Mouse (Mus musculus) olfactory bulb, adult 2 months (tissue): ENCODE data around the gene March11. TPM values are rescaled to one million over a fixed set of nuclear protein-coding genes. Genes with fewer than 3 reads are reported as not detected.

Experiments
- H3K27ac ChIP-seq: fragments of 200-500 bp; 2 replicates; pipeline ENCODE4 v1.5.1; 2012; ENCODE audit warnings: low read depth, low read length; ENCODE audit not compliant: insufficient read depth
- H3K4me1 ChIP-seq: fragments of 200-500 bp; 2 replicates; pipeline ENCODE4 v1.6.1; 2012; ENCODE audit warnings: low read length; ENCODE audit not compliant: control insufficient read depth, insufficient read depth
- H3K4me3 ChIP-seq: fragments of 200-500 bp; 2 replicates; pipeline ENCODE4 v1.5.1; 2012; ENCODE audit warnings: mild to moderate bottlenecking, low read depth, low read length, moderate library complexity; ENCODE audit not compliant: insufficient read depth
- CTCF ChIP-seq: fragments of 200-500 bp; IDR thresholded peaks from 2 replicates; pipeline ENCODE4 v1.5.1; 2012; ENCODE audit warnings: low read depth, mild to moderate bottlenecking, low read length, moderate library complexity; ENCODE audit not compliant: insufficient read depth
- POLR2A ChIP-seq: fragments of 200-500 bp; IDR thresholded peaks from 2 replicates; pipeline ENCODE4 v1.6.1; 2012; ENCODE audit warnings: mild to moderate bottlenecking, low read depth, low read length, moderate library complexity; ENCODE audit not compliant: insufficient read depth
- WGBS: fragments of 180-500 bp; shearing (Covaris S2); methylation state at CpG from one replicate; pipeline ENCODE4 v1.1.7; 2018; 5-methylcytosine and 5-hydroxymethylcytosine counted together
- polyA plus RNA-seq: library from polyadenylated mRNA; stranded (reverse); fragments of >200 nt; gene quantifications from 2 replicates; pipeline ENCODE4 v1.2.4, GENCODE M21; 2012; ENCODE audit warnings: low replicate concordance; ENCODE audit not compliant: missing spikeins, insufficient read depth, insufficient read length

Gene March11
- polyA plus RNA-seq, 1 experiment, result not detected

DNA sequence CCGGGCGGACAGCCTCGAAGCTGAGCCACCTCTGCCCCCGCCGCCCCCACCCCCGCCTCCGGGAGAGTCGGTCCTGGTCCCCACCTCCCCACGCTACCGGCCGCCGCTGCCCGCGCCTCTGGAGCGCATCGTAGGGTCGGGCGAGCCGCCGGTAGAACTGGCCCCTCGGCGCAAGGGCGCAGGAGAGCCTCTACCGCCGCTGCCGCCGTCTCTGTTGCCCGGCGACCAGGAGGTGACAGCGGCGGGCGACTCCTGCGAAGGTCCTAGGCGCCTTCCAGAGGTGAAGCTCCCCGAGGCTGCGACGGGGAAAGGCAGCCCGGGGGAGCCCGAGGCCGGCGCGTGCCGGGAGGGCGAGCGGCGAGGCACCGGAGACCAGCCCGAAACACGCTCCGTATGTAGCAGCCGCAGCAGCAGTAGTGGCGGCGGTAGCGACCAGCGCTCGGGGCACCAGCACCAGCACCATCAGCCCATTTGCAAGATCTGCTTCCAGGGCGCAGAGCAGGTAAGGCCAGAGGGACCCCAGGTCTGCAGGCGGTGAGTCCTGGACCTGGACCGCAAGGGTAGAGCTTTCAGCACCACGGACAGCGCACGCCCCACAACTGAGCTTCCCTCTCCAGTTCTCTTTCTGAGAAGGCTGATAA, 563 bp downstream of the March11 start:
- Histone ChIP-seq H3K4me3 (peak overlapping the region; percentile 68), H3K4me1 (no peaks in the 10 kb centered on the region), H3K27ac (peak overlapping the region; percentile 30; the same call in 1 of the 2 replicates)
- no peak for TF ChIP-seq POLR2A
- TF ChIP-seq CTCF, result no peak
- under 1% methylated on average over 62 of the region's 62 CpGs for WGBS

DNA sequence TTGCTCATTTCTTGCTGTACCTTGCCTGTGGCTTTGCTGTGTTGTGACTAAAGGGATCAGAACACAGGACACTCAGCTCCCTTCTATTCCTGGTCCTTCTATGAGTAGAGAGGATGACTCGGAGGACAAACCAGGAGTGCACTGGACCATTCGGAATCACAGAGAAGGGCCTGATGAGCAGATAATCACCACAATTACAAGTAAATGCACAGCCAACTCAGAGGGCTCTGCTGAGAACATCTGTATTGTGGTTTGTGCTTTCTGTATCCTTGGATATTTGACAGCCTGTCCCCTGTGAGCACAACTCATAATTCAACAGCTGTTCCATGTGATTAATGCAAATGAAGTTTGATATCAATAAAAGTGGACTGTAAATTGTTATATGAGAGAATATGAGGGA, 11.0 kb downstream of the March11 start:
- H3K27ac ChIP-seq, result no peak overlapping the region
- WGBS, result 40% methylated on average over 2 of the region's 2 CpGs
- no peak overlapping the region for H3K4me3 ChIP-seq
- no peak for TF ChIP-seq POLR2A
- TF ChIP-seq CTCF, result no peak
- no peaks in the 10 kb centered on the region for H3K4me1 ChIP-seq

DNA sequence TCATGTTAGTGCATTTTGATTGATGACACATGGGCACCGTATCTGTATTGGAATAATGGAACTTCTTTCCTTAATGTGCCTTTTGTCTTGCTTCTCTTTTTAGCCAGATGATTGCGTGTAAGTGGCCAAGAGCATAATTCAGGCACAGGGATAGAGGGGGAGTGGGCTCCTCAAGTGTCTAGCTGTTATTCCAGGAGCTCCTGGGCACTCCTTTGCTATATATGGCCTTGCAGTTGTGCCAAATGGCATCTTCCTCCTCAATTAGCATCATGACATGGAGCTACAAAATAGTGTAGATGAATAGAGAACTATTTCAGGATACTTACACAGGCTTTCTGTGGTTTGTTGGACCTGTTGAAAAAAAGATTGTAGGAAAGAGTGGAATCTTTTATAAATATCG, 11.6 kb downstream of the March11 start:
- WGBS, result 76% methylated on average over 3 of the region's 3 CpGs
- Histone ChIP-seq H3K27ac (no peak overlapping the region), H3K4me3 (no peak overlapping the region), H3K4me1 (no peaks in the 10 kb centered on the region)
- no peak for TF ChIP-seq CTCF
- no peak for TF ChIP-seq POLR2A

DNA sequence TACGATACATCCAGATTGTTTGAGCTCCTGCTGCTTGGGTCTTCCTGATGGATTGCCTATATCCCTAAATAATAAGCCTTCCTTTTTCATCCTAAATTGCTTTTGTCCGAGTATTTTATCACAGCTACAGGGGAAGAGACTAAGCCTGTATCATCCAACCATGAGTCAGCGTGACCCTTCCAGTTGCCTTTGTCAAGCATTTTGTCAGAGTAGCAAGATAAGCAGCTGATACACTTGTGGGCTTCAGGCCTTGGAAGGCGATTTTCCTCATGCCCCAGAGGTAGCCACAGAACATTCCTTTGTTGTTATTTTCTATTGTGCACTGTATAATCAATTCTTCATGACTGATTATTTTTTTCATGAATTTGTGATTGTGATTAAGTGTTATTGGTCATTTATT, 14.0 kb downstream of the March11 start:
- no peak overlapping the region for H3K4me3 ChIP-seq
- 85% methylated on average over 4 of the region's 4 CpGs for WGBS
- TF ChIP-seq POLR2A (no peak), CTCF (no peak)
- H3K27ac ChIP-seq, result no peak overlapping the region
- no peaks in the 10 kb centered on the region for H3K4me1 ChIP-seq

DNA sequence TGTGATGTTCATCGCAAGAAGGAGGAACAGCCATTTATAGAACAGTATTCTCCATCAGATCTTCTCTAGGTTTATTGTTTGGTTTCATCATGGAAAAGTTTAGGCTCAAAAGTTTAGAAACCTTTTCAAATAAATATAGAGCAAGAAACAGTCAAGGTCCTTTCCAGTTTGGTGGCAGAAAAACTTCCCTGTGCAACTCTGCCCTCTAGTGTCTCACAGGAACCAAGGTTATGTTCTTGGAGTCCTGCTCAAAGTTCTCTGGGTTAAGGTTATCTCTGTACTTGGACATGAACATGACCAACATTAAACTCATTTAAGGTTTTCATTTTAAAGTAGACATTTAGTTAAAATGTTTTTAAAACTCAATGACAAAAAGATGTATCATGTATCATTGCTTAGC, 18.3 kb downstream of the March11 start:
- TF ChIP-seq POLR2A (no peak), CTCF (no peak)
- Histone ChIP-seq H3K27ac (no peak overlapping the region), H3K4me1 (no peaks in the 10 kb centered on the region), H3K4me3 (no peak overlapping the region)
- 78% methylated on average over 1 of the region's 1 CpGs for WGBS

DNA sequence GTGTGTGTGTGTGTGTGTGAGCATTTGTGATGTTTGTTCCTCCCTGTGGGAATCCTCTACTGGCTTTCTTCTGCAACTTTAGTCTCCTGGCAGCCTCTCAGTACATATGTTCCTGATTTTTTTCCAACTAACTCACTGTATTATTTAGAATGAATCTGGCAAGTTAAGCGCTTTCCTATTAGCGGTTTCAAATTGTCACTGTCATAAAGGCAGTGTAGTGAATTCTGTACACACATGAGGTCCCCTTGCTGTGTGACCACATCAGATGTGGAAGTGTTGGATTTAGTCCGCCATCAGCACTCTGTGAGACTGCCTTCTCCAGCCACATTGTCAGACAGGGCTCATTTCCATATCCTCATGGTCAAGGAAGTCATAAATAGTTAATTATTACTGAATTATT, 26.9 kb downstream of the March11 start:
- H3K4me3 ChIP-seq, result no peak overlapping the region
- WGBS, result 89% methylated on average over 3 of the region's 3 CpGs

DNA sequence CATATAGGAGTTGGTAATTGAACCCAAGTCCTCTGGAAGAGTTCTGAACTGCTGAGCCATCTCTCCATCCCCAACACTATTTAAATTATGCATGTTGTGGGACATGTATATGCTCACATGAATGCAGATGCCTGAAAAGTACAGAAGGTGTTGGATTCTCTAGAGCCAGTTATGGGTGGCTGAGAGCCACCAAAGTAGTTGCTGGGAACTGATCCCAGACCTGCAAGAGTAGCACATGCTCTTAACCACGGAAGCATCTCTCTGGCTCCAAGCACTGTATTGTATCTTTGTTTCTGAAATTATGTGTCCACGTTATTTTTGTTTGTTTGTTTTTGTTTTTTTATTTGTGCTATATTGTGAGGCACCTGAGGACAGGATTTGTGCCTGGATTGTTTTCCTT, 28.9 kb downstream of the March11 start:
- Histone ChIP-seq H3K4me3 (no peak overlapping the region), H3K27ac (no peak overlapping the region), H3K4me1 (no peaks in the 10 kb centered on the region)
- WGBS, result 87% methylated on average over 2 of the region's 2 CpGs
- TF ChIP-seq POLR2A, result no peak
- no peak for TF ChIP-seq CTCF

More for the DNA sequence above, 26.9 kb downstream of the March11 start:
- TF ChIP-seq POLR2A, result no peak
- TF ChIP-seq CTCF, result no peak
- Histone ChIP-seq H3K27ac (no peak overlapping the region), H3K4me1 (no peaks in the 10 kb centered on the region)

DNA sequence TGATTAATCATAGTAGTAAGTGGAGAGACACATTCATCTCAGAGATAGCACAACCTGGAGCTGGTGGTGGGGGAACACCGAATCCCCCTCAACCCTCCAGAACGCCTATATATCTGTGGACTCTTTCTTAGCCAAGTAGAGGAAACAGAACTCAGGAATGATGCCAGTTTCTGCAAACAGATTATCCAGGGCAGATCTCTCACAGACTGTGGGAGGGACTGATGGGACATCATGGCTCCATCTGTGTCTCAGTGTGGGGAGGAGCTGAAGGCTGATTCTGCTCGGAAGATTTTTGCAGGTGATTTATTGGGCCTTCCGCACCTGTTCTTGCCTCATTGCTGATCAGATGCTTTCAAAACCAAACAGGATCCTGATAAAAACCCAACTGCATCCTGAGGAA, 29.5 kb downstream of the March11 start:
- TF ChIP-seq CTCF, result no peak
- no peak for TF ChIP-seq POLR2A
- H3K4me3 ChIP-seq, result no peak overlapping the region
- WGBS, result 80% methylated on average over 4 of the region's 4 CpGs
- H3K27ac ChIP-seq, result no peak overlapping the region
- no peaks in the 10 kb centered on the region for H3K4me1 ChIP-seq

DNA sequence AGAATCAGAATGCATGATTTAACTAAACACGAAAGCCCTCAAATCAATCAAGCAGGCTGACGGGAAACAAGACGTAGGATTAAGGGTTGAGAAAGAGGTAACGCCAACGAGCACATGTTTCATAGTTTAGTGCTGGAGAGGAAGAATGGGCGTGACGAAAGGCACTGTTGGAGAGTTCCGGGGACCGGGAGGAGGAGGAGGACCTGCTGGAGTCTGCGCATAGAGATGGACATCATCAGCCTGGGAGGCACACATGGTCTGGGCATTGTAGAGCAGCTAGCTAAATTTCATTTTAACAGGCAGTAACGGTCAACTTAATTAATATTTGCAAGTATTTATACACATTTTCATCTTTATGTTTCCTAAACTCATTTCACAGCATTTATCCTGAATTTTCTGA, 31.6 kb downstream of the March11 start:
- Histone ChIP-seq H3K4me3 (no peak overlapping the region), H3K4me1 (peaks cover 2% of the 10 kb centered on the region; the same call in 1 of the 2 replicates), H3K27ac (no peak overlapping the region)
- no peak for TF ChIP-seq POLR2A
- no peak for TF ChIP-seq CTCF
- WGBS, result 81% methylated on average over 11 of the region's 11 CpGs

DNA sequence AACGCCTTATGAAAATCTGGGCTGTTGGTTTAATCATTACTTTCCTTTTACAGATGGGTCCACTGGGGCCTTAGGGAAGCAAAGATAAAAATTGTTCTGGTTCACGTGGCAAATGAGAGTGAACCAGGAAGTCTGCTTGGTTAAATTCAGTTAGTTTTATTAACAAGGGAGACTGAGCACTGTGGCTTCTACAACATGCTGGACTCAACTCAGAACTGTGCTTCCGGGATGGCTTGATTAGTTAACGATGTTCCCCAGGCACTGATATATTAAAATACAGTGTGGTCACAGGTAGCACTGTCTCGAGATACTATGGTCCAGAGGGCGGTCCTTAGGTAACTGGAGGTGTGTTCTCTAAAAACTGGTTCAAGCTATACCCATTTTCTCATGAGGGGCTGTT, 32.1 kb downstream of the March11 start:
- 89% methylated on average over 6 of the region's 6 CpGs for WGBS

DNA sequence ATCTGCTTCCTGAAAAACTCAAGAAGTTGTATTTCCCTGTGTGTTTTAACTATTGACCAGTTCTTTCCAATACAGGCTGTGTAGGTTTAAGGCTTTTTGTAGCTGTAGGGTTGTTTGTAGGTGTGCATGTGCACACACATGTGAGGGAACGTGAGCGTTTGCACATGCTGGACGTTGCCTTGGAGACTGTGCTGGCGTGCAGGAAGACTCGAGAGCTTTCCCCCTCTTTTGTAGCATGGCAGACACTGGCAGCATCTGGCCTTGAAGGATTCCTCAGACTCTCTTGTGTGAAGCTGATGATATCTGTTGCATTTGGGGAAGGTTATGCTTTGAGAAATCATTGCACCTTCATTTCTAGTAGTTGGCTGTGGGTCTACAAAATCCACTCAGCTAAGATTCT, 35.5 kb downstream of the March11 start:
- H3K4me3 ChIP-seq, result no peak overlapping the region
- TF ChIP-seq CTCF (no peak), POLR2A (no peak)
- WGBS, result 80% methylated on average over 5 of the region's 5 CpGs

More for the DNA sequence above, 32.1 kb downstream of the March11 start:
- H3K4me1 ChIP-seq, result peaks cover 2% of the 10 kb centered on the region; the same call in 1 of the 2 replicates
- no peak overlapping the region for H3K27ac ChIP-seq
- H3K4me3 ChIP-seq, result no peak overlapping the region
- no peak for TF ChIP-seq POLR2A
- no peak for TF ChIP-seq CTCF

More for the DNA sequence above, 35.5 kb downstream of the March11 start:
- Histone ChIP-seq H3K4me1 (peaks cover 6% of the 10 kb centered on the region; the same call in 1 of the 2 replicates), H3K27ac (no peak overlapping the region)
